Mouse (Mus musculus): Measurements from ENCODE around the gene Prss48. TPM values are rescaled to one million over a fixed set of nuclear protein-coding genes. Genes with fewer than 3 reads are reported as not detected.

Gene Prss48
- total and polyA plus RNA-seq, 3 experiments = not detected

DNA sequence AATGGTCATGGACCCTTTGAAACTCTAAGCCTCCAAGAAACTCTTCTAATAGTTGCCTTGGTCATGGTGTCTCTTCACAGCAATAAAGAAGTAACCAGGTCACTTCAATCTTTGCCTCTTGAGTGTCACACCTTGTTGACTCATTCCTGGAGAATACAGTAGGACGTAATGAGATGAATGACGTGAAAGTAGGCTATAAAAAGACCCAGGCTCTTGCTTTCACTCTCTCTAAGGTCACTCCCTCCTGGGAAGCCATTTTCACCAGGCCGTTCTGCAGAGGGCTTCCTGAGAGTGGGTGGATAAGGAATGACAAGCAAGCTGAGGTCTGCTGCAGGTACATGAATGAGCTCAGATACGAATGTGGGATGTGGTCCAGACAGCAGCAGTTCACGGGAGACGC lies 9.1 kb upstream of the Prss48 start:
- Histone ChIP-seq H3K4me3 (replicated peaks in 1 of 3; ENCODE audit: low read depth in 2 of 3, low read length in 2 of 3, poor library complexity in 1 of 3) (no peak overlapping the region), H3K27ac (ENCODE audit: insufficient read depth, low read depth) (no peak overlapping the region)
- in situ Hi-C loops (cut with MboI; ENCODE audit: low pct_ligation_motif_present, low pct_unique_long_range_greater_than_20kb, low sequenced_read_pairs) = no loop called here

DNA sequence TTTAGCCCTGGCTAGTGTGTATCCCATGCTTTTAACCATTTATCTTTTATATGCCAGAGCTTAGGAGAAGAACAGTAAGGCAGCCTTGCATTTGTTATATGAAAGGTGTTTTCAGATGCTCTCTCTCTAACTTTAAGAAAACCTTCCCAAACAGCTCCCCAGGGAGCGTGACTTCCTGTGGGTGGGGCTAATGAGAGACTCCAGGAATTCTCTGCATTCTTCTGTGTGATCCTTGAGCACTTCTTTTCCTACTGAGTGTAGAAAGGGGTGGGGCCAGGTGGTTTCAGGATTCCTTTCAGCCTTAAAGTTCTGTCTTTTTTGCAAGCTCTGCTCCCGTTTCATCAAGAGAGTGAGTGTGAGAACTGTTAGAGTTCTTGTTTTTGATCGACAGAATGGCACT lies 8.3 kb upstream of the Prss48 start:
- TF ChIP-seq NRF1 (IDR thresholded peaks at IDR 0.05; ENCODE audit: low read depth, low read length) (no peak), MXI1 (IDR thresholded peaks at IDR 0.05; ENCODE audit: low read depth, low read length) (no peak), ZC3H11A (IDR thresholded peaks at IDR 0.05; ENCODE audit: low read depth, low read length) (no peak), JUND (conservative IDR thresholded peaks at IDR 0.05; ENCODE audit: low read depth, low read length) (no peak), CHD1 (IDR thresholded peaks at IDR 0.05; ENCODE audit: low read depth, low read length) (no peak), USF1 (IDR thresholded peaks at IDR 0.05; ENCODE audit: low read depth, low read length) (no peak), JUN (IDR thresholded peaks at IDR 0.05; ENCODE audit: insufficient read depth, low read depth, low read length) (no peak), RAD21 (IDR thresholded peaks at IDR 0.05; ENCODE audit: low read depth, low read length) (no peak), TCF12 (IDR thresholded peaks at IDR 0.05; ENCODE audit: low read depth, low read length) (no peak), MEF2A (IDR thresholded peaks at IDR 0.05; ENCODE audit: borderline replicate concordance, low read depth, low read length) (no peak), UBTF (IDR thresholded peaks at IDR 0.05; ENCODE audit: low read depth, low read length) (no peak), ELF1 (IDR thresholded peaks at IDR 0.05; ENCODE audit: low read depth, low read length) (no peak)
- Histone ChIP-seq H3K4me1 (ENCODE audit: control insufficient read depth in 1 of 2, insufficient read depth in 2 of 2) (peaks cover 3 to 8% of the 10 kb centered on the region in 2 experiments; a peak in 2 of 4 replicates), H3K27me3 (replicated peaks) (no peaks in the 10 kb centered on the region), H3K27ac (ENCODE audit: insufficient read depth, low read depth) (no peak overlapping the region), H3K4me2 (ENCODE audit: insufficient read depth, low read depth, poor library complexity, severe bottlenecking) (no peak overlapping the region), H3K4me3 (replicated peaks in 1 of 3; ENCODE audit: low read depth in 2 of 3, low read length in 2 of 3, poor library complexity in 1 of 3) (no peak overlapping the region), H3K79me2 (replicated peaks; ENCODE audit: control insufficient read depth, extremely low read depth, insufficient read depth, poor library complexity, severe bottlenecking) (no peaks in the 10 kb centered on the region), H3K36me3 (replicated peaks in 1 of 2; ENCODE audit: control insufficient read depth in 1 of 2, insufficient read depth in 1 of 2, low read length in 1 of 2) (no peaks in the 10 kb centered on the region), H3K9ac (ENCODE audit: insufficient read depth, low read depth) (no peak overlapping the region), H3K9me3 (replicated peaks; ENCODE audit: low read length) (peaks cover 2% of the 10 kb centered on the region)
- no peak for DNase-seq (ENCODE audit: extremely low read depth)
- in situ Hi-C loops (cut with MboI; ENCODE audit: low pct_ligation_motif_present, low pct_unique_long_range_greater_than_20kb, low sequenced_read_pairs) (no loop called here), dilution Hi-C loops (cut with MboI; ENCODE audit: extremely low pct_ligation_motif_present, extremely low pct_unique_long_range_greater_than_20kb, low sequenced_read_pairs) (no loop called here)

More for the DNA sequence above, 9.1 kb upstream of the Prss48 start:
- peaks cover 2% of the 10 kb centered on the region for H3K9me3 ChIP-seq (replicated peaks; ENCODE audit: low read length)
- H3K36me3 ChIP-seq (replicated peaks in 1 of 2; ENCODE audit: control insufficient read depth in 1 of 2, insufficient read depth in 1 of 2, low read length in 1 of 2) = no peaks in the 10 kb centered on the region
- peak; percentile 29 for DNase-seq (ENCODE audit: extremely low read depth)
- no peaks in the 10 kb centered on the region for H3K27me3 ChIP-seq (replicated peaks)
- dilution Hi-C loops (cut with MboI; ENCODE audit: extremely low pct_ligation_motif_present, extremely low pct_unique_long_range_greater_than_20kb, low sequenced_read_pairs) = no loop called here
- peaks cover 3 to 8% of the 10 kb centered on the region in 2 experiments; a peak in 2 of 4 replicates for H3K4me1 ChIP-seq (ENCODE audit: control insufficient read depth in 1 of 2, insufficient read depth in 2 of 2)
- TF ChIP-seq NRF1 (IDR thresholded peaks at IDR 0.05; ENCODE audit: low read depth, low read length) = no peak
- TF ChIP-seq CHD2 (IDR thresholded peaks at IDR 0.05; ENCODE audit: low read length) = no peak
- TF ChIP-seq MAFK (IDR thresholded peaks at IDR 0.05; ENCODE audit: insufficient replicate concordance, low read length) = no peak
- TF ChIP-seq ZC3H11A (IDR thresholded peaks at IDR 0.05; ENCODE audit: low read depth, low read length) = no peak
- no peak for TF ChIP-seq ETS1 (conservative IDR thresholded peaks at IDR 0.05; ENCODE audit: low read depth, low read length)
- no peak for TF ChIP-seq GABPA (IDR thresholded peaks at IDR 0.05; ENCODE audit: insufficient replicate concordance, low read depth, low read length)
- TF ChIP-seq HCFC1 (IDR thresholded peaks at IDR 0.05; ENCODE audit: low read depth, low read length) = no peak
- no peak for TF ChIP-seq KAT2A (IDR thresholded peaks at IDR 0.05; ENCODE audit: insufficient replicate concordance, low read length)
- no peak for TF ChIP-seq ZMIZ1 (IDR thresholded peaks at IDR 0.05; ENCODE audit: low read depth, low read length)
- TF ChIP-seq CTCF (conservative IDR thresholded peaks at IDR 0.05 in 1 of 2, IDR thresholded peaks at IDR 0.05 in 1 of 2; ENCODE audit: low read depth in 2 of 2, low read length in 2 of 2) = no peak
- no peak for TF ChIP-seq POLR2AphosphoS2 (IDR thresholded peaks at IDR 0.05; ENCODE audit: low read depth, low read length)
- no peak for TF ChIP-seq USF2 (conservative IDR thresholded peaks at IDR 0.05; ENCODE audit: low read depth, low read length)
- no peak for TF ChIP-seq SMC3 (IDR thresholded peaks at IDR 0.05; ENCODE audit: low read depth, low read length)
- peak; percentile 89 for TF ChIP-seq MEF2A (IDR thresholded peaks at IDR 0.05; ENCODE audit: borderline replicate concordance, low read depth, low read length)
- TF ChIP-seq CHD1 (IDR thresholded peaks at IDR 0.05; ENCODE audit: low read depth, low read length) = no peak
- TF ChIP-seq SIN3A (IDR thresholded peaks at IDR 0.05; ENCODE audit: low read length) = no peak
- peak; percentile 75 for TF ChIP-seq IRF4 (IDR thresholded peaks at IDR 0.05; ENCODE audit: low read depth, low read length)
- TF ChIP-seq POLR2A (IDR thresholded peaks at IDR 0.05; ENCODE audit: low read depth, low read length) = no peak
- no peak for TF ChIP-seq MYC (IDR thresholded peaks at IDR 0.05; ENCODE audit: low read depth, low read length)
- TF ChIP-seq JUN (IDR thresholded peaks at IDR 0.05; ENCODE audit: insufficient read depth, low read depth, low read length) = peak; percentile 67
- no peak for TF ChIP-seq TCF12 (IDR thresholded peaks at IDR 0.05; ENCODE audit: low read depth, low read length)
- TF ChIP-seq UBTF (IDR thresholded peaks at IDR 0.05; ENCODE audit: low read depth, low read length) = no peak
- no peak for TF ChIP-seq TBP (conservative IDR thresholded peaks at IDR 0.05; ENCODE audit: low read depth, low read length)
- TF ChIP-seq MAZ (IDR thresholded peaks at IDR 0.05; ENCODE audit: low read depth, low read length) = no peak
- no peak for TF ChIP-seq E2F4 (IDR thresholded peaks at IDR 0.05; ENCODE audit: insufficient replicate concordance, low read depth, low read length)
- peak; percentile 68; the same call in 1 of the 2 replicates for TF ChIP-seq JUND (conservative IDR thresholded peaks at IDR 0.05; ENCODE audit: low read depth, low read length)
- peak; percentile 79 for TF ChIP-seq BHLHE40 (IDR thresholded peaks at IDR 0.05; ENCODE audit: low read depth, low read length)
- no peak for TF ChIP-seq ZKSCAN1 (IDR thresholded peaks at IDR 0.05; ENCODE audit: borderline replicate concordance, low read depth, low read length)
- no peak for TF ChIP-seq ZNF384 (IDR thresholded peaks at IDR 0.05; ENCODE audit: low read depth, low read length)
- no peak for TF ChIP-seq RAD21 (IDR thresholded peaks at IDR 0.05; ENCODE audit: low read depth, low read length)
- TF ChIP-seq PAX5 (IDR thresholded peaks at IDR 0.05; ENCODE audit: low read length) = no peak
- no peak for TF ChIP-seq RCOR1 (conservative IDR thresholded peaks at IDR 0.05; ENCODE audit: low read depth, low read length)
- no peaks in the 10 kb centered on the region for H3K79me2 ChIP-seq (replicated peaks; ENCODE audit: control insufficient read depth, extremely low read depth, insufficient read depth, poor library complexity, severe bottlenecking)
- no peak overlapping the region for H3K9ac ChIP-seq (ENCODE audit: insufficient read depth, low read depth)
- peak overlapping the region; percentile 49; the same call in 1 of the 2 replicates for H3K4me2 ChIP-seq (ENCODE audit: insufficient read depth, low read depth, poor library complexity, severe bottlenecking)
